Mouse (Mus musculus) hindbrain, embryonic 16.5 days (tissue): ENCODE data around the gene Papln. TPM values are rescaled to one million over a fixed set of nuclear protein-coding genes. Genes with fewer than 3 reads are reported as not detected.

ENCODE experiments used
- ATAC-seq: fragments of 200-750 bp; cut with Nextera tagmentation; 2 replicates; pipeline ENCODE4 v1.8.0; 2017; ENCODE audit warnings: moderate TSS enrichment, moderate library complexity
- H3K27ac ChIP-seq: fragments of 300-500 bp; sonication (generic); 2 replicates; pipeline ENCODE4 v1.5.1; 2014; ENCODE audit warnings: low read depth, mild to moderate bottlenecking, control low read depth, low read length, moderate library complexity
- H3K27me3 ChIP-seq: fragments of 300-500 bp; sonication (generic); replicated peaks from 2 replicates; pipeline ENCODE4 v1.6.1; 2014; ENCODE audit warnings: low read length; ENCODE audit not compliant: control insufficient read depth, insufficient read depth
- H3K36me3 ChIP-seq: fragments of 300-500 bp; sonication (generic); 2 replicates; pipeline ENCODE4 v1.6.1; 2014; ENCODE audit warnings: mild to moderate bottlenecking, low read length, moderate library complexity, mixed read lengths; ENCODE audit not compliant: control insufficient read depth, insufficient read depth
- H3K4me1 ChIP-seq: fragments of 300-500 bp; sonication (generic); 2 replicates; pipeline ENCODE4 v1.6.1; 2014; ENCODE audit warnings: low read depth, low read length; ENCODE audit not compliant: control insufficient read depth, insufficient read depth
- H3K4me2 ChIP-seq: fragments of 300-500 bp; sonication (generic); 2 replicates; pipeline ENCODE4 v1.6.1; 2014; ENCODE audit warnings: mild to moderate bottlenecking, low read length, control low read depth, moderate library complexity
- H3K4me3 ChIP-seq: fragments of 300-500 bp; sonication (generic); 2 replicates; pipeline ENCODE4 v1.5.1; 2014; ENCODE audit warnings: mild to moderate bottlenecking, low read length, control low read depth, moderate library complexity
- H3K9ac ChIP-seq: fragments of 300-500 bp; sonication (generic); 2 replicates; pipeline ENCODE4 v1.6.1; 2014; ENCODE audit warnings: low read depth, mild to moderate bottlenecking, control low read depth, low read length, moderate library complexity
- H3K9me3 ChIP-seq: fragments of 300-500 bp; sonication (generic); 2 replicates; pipeline ENCODE4 v1.6.1; 2014; ENCODE audit warnings: mild to moderate bottlenecking, low read length, moderate library complexity; ENCODE audit not compliant: control insufficient read depth
- WGBS: fragments of 180-500 bp; shearing (Covaris S2); extraction: QIAGEN DNeasy Blood & Tissue Kit; methylation state at CpG from one replicate; pipeline ENCODE4 v1.1.7; 2014; 5-methylcytosine and 5-hydroxymethylcytosine counted together
- polyA plus RNA-seq: library from polyadenylated mRNA; unstranded; fragments of >200 nt; fragmentation: Nextera tagmentation; extraction: Ambion mirVana; gene quantifications from 2 replicates; pipeline ENCODE4 v1.2.1, GENCODE M21; 2015

Papln gene
- polyA plus RNA-seq, 1 experiment from 2014 or later = 0.31 TPM

- no peaks in the 10 kb centered on the region for H3K36me3 ChIP-seq
- no peaks in the 10 kb centered on the region for H3K27me3 ChIP-seq
- ATAC-seq = no peak
- WGBS = 9% methylated on average over 14 of the region's 14 CpGs
- no peaks in the 10 kb centered on the region for H3K9me3 ChIP-seq
- peaks cover 17% of the 10 kb centered on the region for H3K4me1 ChIP-seq
- H3K9ac ChIP-seq = peak overlapping the region; percentile 1; the same call in 1 of the 2 replicates
- peak overlapping the region; percentile 56 for H3K4me2 ChIP-seq
- peak overlapping the region; percentile 26 for H3K4me3 ChIP-seq
- H3K27ac ChIP-seq = no peak overlapping the region
These were observed 571 bp downstream of the Papln start for GRCm38 (mm10) chr12:83764044-83764365.

DNA sequence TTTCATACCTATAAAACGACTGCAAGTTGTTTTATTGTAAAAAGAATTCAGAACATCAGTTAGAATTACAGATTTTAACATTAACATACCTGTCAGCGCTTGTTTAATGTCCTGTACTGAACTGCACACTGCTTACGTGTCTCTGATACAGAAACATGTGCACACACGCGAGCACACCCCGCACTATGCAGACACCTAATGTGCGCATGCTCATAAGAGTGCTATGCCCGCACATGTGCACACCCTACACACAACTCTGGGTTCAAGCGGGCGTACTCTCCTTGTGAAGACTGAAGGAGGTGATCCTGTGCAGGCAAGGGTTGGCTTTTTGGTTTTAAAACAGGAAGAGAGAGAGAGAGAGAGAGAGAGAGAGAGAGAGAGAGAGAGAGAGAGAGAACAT, 1.1 kb downstream of the Papln start:
- WGBS = 84% methylated on average over 10 of the region's 10 CpGs
- H3K4me3 ChIP-seq = no peak overlapping the region

GRCm38 (mm10) chr12:83765965-83766603, 2.6 kb downstream of the Papln start:
- Histone ChIP-seq H3K4me2 (no peak overlapping the region), H3K4me1 (peaks cover 20% of the 10 kb centered on the region), H3K27ac (no peak overlapping the region), H3K36me3 (no peaks in the 10 kb centered on the region), H3K9me3 (no peaks in the 10 kb centered on the region), H3K9ac (no peak overlapping the region), H3K4me3 (no peak overlapping the region), H3K27me3 (no peaks in the 10 kb centered on the region)
- WGBS = 81% methylated on average over 13 of the region's 13 CpGs
- ATAC-seq = no peak

More for the DNA sequence above, 1.1 kb downstream of the Papln start:
- no peak overlapping the region; the same call in 1 of the 2 replicates for H3K4me2 ChIP-seq
- no peaks in the 10 kb centered on the region for H3K9me3 ChIP-seq
- H3K27ac ChIP-seq = no peak overlapping the region
- no peaks in the 10 kb centered on the region for H3K27me3 ChIP-seq
- no peak for ATAC-seq
- H3K9ac ChIP-seq = no peak overlapping the region
- H3K4me1 ChIP-seq = peaks cover 17% of the 10 kb centered on the region
- H3K36me3 ChIP-seq = no peaks in the 10 kb centered on the region

GRCm38 (mm10) chr12:83767833-83768232, 4.4 kb downstream of the Papln start:
- no peaks in the 10 kb centered on the region for H3K36me3 ChIP-seq
- no peaks in the 10 kb centered on the region for H3K27me3 ChIP-seq
- no peak for ATAC-seq
- H3K4me1 ChIP-seq = peaks cover 16% of the 10 kb centered on the region
- no peak overlapping the region for H3K27ac ChIP-seq
- WGBS = 64% methylated on average over 9 of the region's 9 CpGs
- H3K4me3 ChIP-seq = no peak overlapping the region
- H3K9ac ChIP-seq = no peak overlapping the region
- no peak overlapping the region for H3K4me2 ChIP-seq
- H3K9me3 ChIP-seq = no peaks in the 10 kb centered on the region

GRCm38 (mm10) chr12:83768235-83768899, 4.9 kb downstream of the Papln start:
- Histone ChIP-seq H3K4me2 (no peak overlapping the region), H3K4me1 (peaks cover 12% of the 10 kb centered on the region), H3K27me3 (no peaks in the 10 kb centered on the region), H3K9ac (no peak overlapping the region), H3K27ac (no peak overlapping the region), H3K4me3 (no peak overlapping the region), H3K36me3 (no peaks in the 10 kb centered on the region), H3K9me3 (no peaks in the 10 kb centered on the region)
- WGBS = 78% methylated on average over 14 of the region's 14 CpGs
- ATAC-seq = no peak

- Histone ChIP-seq H3K4me3 (no peak overlapping the region), H3K36me3 (no peaks in the 10 kb centered on the region), H3K4me2 (peak overlapping the region; percentile 45), H3K27me3 (no peaks in the 10 kb centered on the region), H3K4me1 (peaks cover 3% of the 10 kb centered on the region; the same call in 1 of the 2 replicates), H3K9ac (no peak overlapping the region), H3K9me3 (no peaks in the 10 kb centered on the region), H3K27ac (no peak overlapping the region)
- 6% methylated on average over 25 of the region's 25 CpGs for WGBS
- ATAC-seq = peak; percentile 59
These were observed 7.2 kb downstream of the Papln start for GRCm38 (mm10) chr12:83770418-83771256.

DNA sequence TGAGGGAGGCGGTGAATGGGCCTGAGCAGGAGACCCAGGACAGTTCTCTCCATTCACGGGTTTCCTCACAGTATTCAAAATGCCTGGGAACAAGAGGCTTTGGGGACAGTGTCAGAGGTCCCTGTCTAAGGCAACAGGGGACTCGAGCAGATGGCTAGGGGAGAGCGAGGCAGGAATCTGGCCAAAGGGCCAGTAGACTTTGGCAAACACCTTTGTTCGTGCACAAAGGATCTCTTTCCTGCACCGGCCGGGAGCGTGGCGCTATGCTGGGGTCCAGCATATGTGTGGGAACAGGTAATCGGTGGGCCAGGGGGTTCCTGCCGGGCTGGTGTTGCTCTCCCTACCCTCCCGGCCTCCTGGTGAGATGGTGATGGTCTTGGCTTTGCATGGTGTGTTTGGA, 12.2 kb downstream of the Papln start:
- H3K27ac ChIP-seq = no peak overlapping the region
- H3K9me3 ChIP-seq = no peaks in the 10 kb centered on the region
- no peaks in the 10 kb centered on the region for H3K27me3 ChIP-seq
- H3K9ac ChIP-seq = no peak overlapping the region
- no peak for ATAC-seq
- no peak overlapping the region for H3K4me3 ChIP-seq
- no peaks in the 10 kb centered on the region for H3K36me3 ChIP-seq
- H3K4me1 ChIP-seq = no peaks in the 10 kb centered on the region
- H3K4me2 ChIP-seq = no peak overlapping the region
- WGBS = 46% methylated on average over 12 of the region's 12 CpGs

DNA sequence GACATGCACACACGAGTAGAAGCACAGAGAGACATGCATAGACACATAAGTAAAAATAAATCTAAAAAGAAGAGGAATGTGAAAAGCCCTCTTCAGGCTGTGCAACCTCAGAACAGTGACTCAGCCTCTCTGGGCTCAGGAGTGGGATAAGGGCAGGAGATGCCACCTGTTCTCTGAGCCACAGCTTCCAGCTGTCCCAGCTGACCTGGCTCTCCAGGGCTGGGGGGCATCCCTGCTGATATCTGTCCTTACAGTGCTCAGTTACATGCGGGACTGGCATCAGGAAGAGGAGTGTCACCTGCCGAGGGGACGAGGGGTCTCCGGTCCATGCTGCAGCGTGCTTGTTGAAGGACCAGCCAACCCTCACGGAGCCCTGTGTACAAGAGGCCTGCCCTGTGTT, 13.3 kb downstream of the Papln start:
- H3K9me3 ChIP-seq = no peaks in the 10 kb centered on the region

DNA sequence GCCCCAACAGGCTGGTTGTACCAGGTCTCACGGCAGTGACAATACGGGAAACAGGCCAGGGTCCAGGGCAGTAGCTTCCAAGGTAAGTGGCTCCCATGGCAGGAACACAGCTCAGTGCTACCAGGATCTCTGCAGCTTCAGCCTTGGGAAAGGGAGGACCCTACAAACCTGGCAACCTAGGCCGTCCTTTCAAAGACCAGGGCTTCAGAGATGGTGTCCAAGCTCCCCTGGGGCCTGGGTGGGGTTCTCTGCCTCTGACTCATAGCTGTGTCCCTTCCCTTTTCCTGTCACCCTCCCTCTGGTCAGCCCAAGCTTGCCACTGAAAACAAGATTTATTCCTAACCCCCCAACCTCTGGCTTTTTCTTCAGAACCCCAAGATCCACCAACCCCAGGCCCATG, 16.7 kb downstream of the Papln start:
- no peak overlapping the region for H3K9ac ChIP-seq
- WGBS = 84% methylated on average over 3 of the region's 3 CpGs
- H3K36me3 ChIP-seq = no peaks in the 10 kb centered on the region
- no peaks in the 10 kb centered on the region for H3K27me3 ChIP-seq
- no peak for ATAC-seq
- H3K9me3 ChIP-seq = no peaks in the 10 kb centered on the region
- no peak overlapping the region for H3K4me3 ChIP-seq
- H3K27ac ChIP-seq = no peak overlapping the region
- no peak overlapping the region for H3K4me2 ChIP-seq
- H3K4me1 ChIP-seq = no peaks in the 10 kb centered on the region; the same call in 1 of the 2 replicates

More for the DNA sequence above, 13.3 kb downstream of the Papln start:
- 86% methylated on average over 7 of the region's 7 CpGs for WGBS
- ATAC-seq = no peak
- Histone ChIP-seq H3K4me1 (no peaks in the 10 kb centered on the region), H3K27ac (no peak overlapping the region), H3K4me3 (no peak overlapping the region), H3K9ac (no peak overlapping the region), H3K27me3 (no peaks in the 10 kb centered on the region), H3K4me2 (no peak overlapping the region), H3K36me3 (no peaks in the 10 kb centered on the region)
